Mouse (Mus musculus) C2C12 (cell line): ENCODE measurements around the gene Stim1.

Experiments
- CTCF ChIP-seq: IDR thresholded peaks from one replicate; pipeline ENCODE4 v1.5.1; 2011; ENCODE audit not compliant: control insufficient read depth, insufficient read depth, insufficient read length
- MAX ChIP-seq: IDR thresholded peaks from one replicate; pipeline ENCODE4 v1.6.1; 2011; ENCODE audit warnings: mild to moderate bottlenecking, control low read depth
- MYOD1 ChIP-seq: IDR thresholded peaks from one replicate; pipeline ENCODE4 v1.6.1; 2011; ENCODE audit warnings: low read depth; ENCODE audit not compliant: control insufficient read depth, insufficient read length

- TF ChIP-seq CTCF (no peak), MYOD1 (no peak), MAX (no peak)
Observed at GRCm38 (mm10) chr7:102345893-102346292, 78.3 kb downstream of the Stim1 start.
